Mouse (Mus musculus) neutrophil, adult 5-6 weeks (primary cell): Measurements from ENCODE around the gene Zfp617. TPM values are rescaled to one million over a fixed set of nuclear protein-coding genes. Genes with fewer than 3 reads are reported as not detected.

ENCODE experiments used
- total RNA-seq: library from RNA; stranded (forward); fragments of 200-1000 nt; gene quantifications from 2 replicates; pipeline ENCODE4 v1.2.3, GENCODE M21; 2017

Zfp617 gene
- total RNA-seq, 1 experiment from 2014 or later: 25.1 TPM

Other genes with a start within 250 kb of the Zfp617 start
- 0.12 TPM in 2 replicates for gene Unc13a, start 236.9 kb upstream of the Zfp617 start, total RNA-seq
- 19.0 and 25.7 TPM in 2 replicates for gene Jak3, start 232.3 kb upstream of the Zfp617 start, total RNA-seq
- 4.5 and 10.0 TPM in 2 replicates for gene Insl3, start 219.4 kb upstream of the Zfp617 start, total RNA-seq
- 0.58 and 0.86 TPM in 2 replicates for gene B3gnt3, start 206.8 kb upstream of the Zfp617 start, total RNA-seq
- gene Fcho1, start 182.9 kb upstream of the Zfp617 start, total RNA-seq: 78.8 and 80.4 TPM in 2 replicates
- gene Zfp709, start 26.6 kb upstream of the Zfp617 start, total RNA-seq: 12.4 and 14.2 TPM in 2 replicates
- 13.2 and 18.3 TPM in 2 replicates for gene Zfp882, start within 50 bp of the Zfp617 start, total RNA-seq
- gene Zfp961, start 42.4 kb downstream of the Zfp617 start, total RNA-seq: 30.8 and 40.4 TPM in 2 replicates
- 257 and 280 TPM in 2 replicates for gene Cyp4f18, start 101.0 kb downstream of the Zfp617 start, total RNA-seq
- gene Olfr372, start 132.6 kb downstream of the Zfp617 start, total RNA-seq: 0.12 and 0.47 TPM in 2 replicates
- gene Olfr373, start 174.5 kb downstream of the Zfp617 start, total RNA-seq: 0.61 TPM in 1 of 2 replicates, not detected in the other
- 0.12 TPM in 2 replicates for gene Olfr374, start 198.4 kb downstream of the Zfp617 start, total RNA-seq
- gene Tpm4, start 226.3 kb downstream of the Zfp617 start, total RNA-seq: 600 and 603 TPM in 2 replicates